Mouse (Mus musculus) common myeloid progenitor, adult 5-6 weeks (primary cell): ENCODE measurements around the gene Asxl2. TPM values are rescaled to one million over a fixed set of nuclear protein-coding genes. Genes with fewer than 3 reads are reported as not detected.
A peak's percentile ranks its signal among the peaks of the same experiment; 100 is the strongest.
"Not testable (repeated sequence)": the region's sequence is repeated elsewhere in the genome, so short reads cannot be mapped to it uniquely, and the experiment has no call there.

Source experiments
- ATAC-seq: replicated peaks from 2 replicates; pipeline ENCODE4 v1.8.0; 2016; ENCODE audit warnings: low read depth, mild to moderate bottlenecking, moderate TSS enrichment, inconsistent platforms; ENCODE audit not compliant: poor library complexity, severe bottlenecking
- total RNA-seq: library from RNA; stranded (forward); fragments of 200-1000, 187-1606 nt; gene quantifications from 2 replicates; pipeline ENCODE4 v1.2.3, GENCODE M21; 2017

Gene Asxl2
- total RNA-seq, 1 experiment from 2014 or later: 47.4 TPM

GRCm38 (mm10) chr12:3427067-3427889 lies 621 bp downstream of the Asxl2 start:
- peak; percentile 64 for ATAC-seq

- ATAC-seq: no peak
These were observed 1.5 kb downstream of the Asxl2 start for GRCm38 (mm10) chr12:3427891-3428775.

- no peak for ATAC-seq
These were observed 3.2 kb downstream of the Asxl2 start for GRCm38 (mm10) chr12:3429681-3430442.

- ATAC-seq: no peak
These were observed 3.7 kb downstream of the Asxl2 start for GRCm38 (mm10) chr12:3430443-3430753.

- ATAC-seq: no peak
These were observed 4.3 kb downstream of the Asxl2 start for GRCm38 (mm10) chr12:3430985-3431384.

GRCm38 (mm10) chr12:3433736-3434135 lies 7.1 kb downstream of the Asxl2 start:
- no peak for ATAC-seq

- no peak for ATAC-seq
These were observed 9.8 kb downstream of the Asxl2 start for GRCm38 (mm10) chr12:3436446-3436845.

GRCm38 (mm10) chr12:3437815-3438214 lies 11.2 kb downstream of the Asxl2 start:
- peak; percentile 29; the same call in 1 of the 2 replicates for ATAC-seq

- 0 out of 2 replicates have a peak, but pooled peaks have one; percentile 9 for ATAC-seq
These were observed 14.3 kb downstream of the Asxl2 start for GRCm38 (mm10) chr12:3440916-3441315.

GRCm38 (mm10) chr12:3441361-3441760 lies 14.7 kb downstream of the Asxl2 start:
- ATAC-seq: peak; percentile 83

GRCm38 (mm10) chr12:3453554-3453953 lies 26.9 kb downstream of the Asxl2 start:
- no peak for ATAC-seq

GRCm38 (mm10) chr12:3463087-3463486 lies 36.4 kb downstream of the Asxl2 start:
- ATAC-seq: 0 out of 2 replicates have a peak, but pooled peaks have one; percentile 45

- ATAC-seq: no peak
These were observed 73.0 kb downstream of the Asxl2 start for GRCm38 (mm10) chr12:3499662-3500061.

GRCm38 (mm10) chr12:3500071-3500470 lies 73.4 kb downstream of the Asxl2 start:
- ATAC-seq: no peak

- ATAC-seq: no peak
These were observed 92.1 kb downstream of the Asxl2 start for GRCm38 (mm10) chr12:3518665-3519297.

GRCm38 (mm10) chr12:3521806-3522205 lies 95.1 kb downstream of the Asxl2 start:
- ATAC-seq: not testable (repeated sequence)

- ATAC-seq: no peak
These were observed 98.9 kb downstream of the Asxl2 start for GRCm38 (mm10) chr12:3525536-3525935.

GRCm38 (mm10) chr12:3535446-3535845 lies 108.8 kb downstream of the Asxl2 start:
- ATAC-seq: not testable (repeated sequence)

GRCm38 (mm10) chr12:3537616-3538015 lies 111.0 kb downstream of the Asxl2 start:
- 0 out of 2 replicates have a peak, but pooled peaks have one; percentile 25 for ATAC-seq

- ATAC-seq: no peak
These were observed 111.4 kb downstream of the Asxl2 start for GRCm38 (mm10) chr12:3538036-3538435.
